Mouse (Mus musculus): ENCODE measurements at regions not wholly inside any gene's neighbourhood (a gene's known extent, or its start where the extent isn't known, plus 50 kb on each side); places are given as distances from the start of the nearest gene placed in this dataset.

- DNase-seq (ENCODE audit: low read depth, low spot score) = no peak
Measured at GRCm38 (mm10) chr7:129918240-129919200, 326.9 kb downstream of the Wdr11 start.

- DNase-seq (ENCODE audit: low read depth, low spot score) = no peak
Measured at GRCm38 (mm10) chr7:129922291-129922690, 330.6 kb downstream of the Wdr11 start.

- DNase-seq (ENCODE audit: low read depth, low spot score) = no peak
Measured at GRCm38 (mm10) chr7:129936731-129937130, 345.1 kb downstream of the Wdr11 start.

GRCm38 (mm10) chr7:129937715-129938114, 346.1 kb downstream of the Wdr11 start:
- DNase-seq (ENCODE audit: low read depth, low spot score) = no peak

GRCm38 (mm10) chr7:129938141-129938540, 346.5 kb downstream of the Wdr11 start:
- no peak for DNase-seq (ENCODE audit: low read depth, low spot score)

GRCm38 (mm10) chr7:129939266-129939665, 347.6 kb downstream of the Wdr11 start:
- no peak for DNase-seq (ENCODE audit: low read depth, low spot score)

GRCm38 (mm10) chr7:129941311-129942029, 349.8 kb downstream of the Wdr11 start:
- DNase-seq (ENCODE audit: low read depth, low spot score) = no peak

- peak; percentile 33 for DNase-seq (ENCODE audit: low read depth, low spot score)
Measured at GRCm38 (mm10) chr7:129948613-129949110, 357.0 kb downstream of the Wdr11 start.

- DNase-seq (ENCODE audit: low read depth, low spot score) = no peak
Measured at GRCm38 (mm10) chr7:129950456-129950855, 358.8 kb downstream of the Wdr11 start.

GRCm38 (mm10) chr7:129958379-129958778, 366.7 kb downstream of the Wdr11 start:
- DNase-seq (ENCODE audit: low read depth, low spot score) = no peak

- no peak for DNase-seq (ENCODE audit: low read depth, low spot score)
Measured at GRCm38 (mm10) chr7:129962575-129962974, 370.9 kb downstream of the Wdr11 start.

- DNase-seq (ENCODE audit: low read depth, low spot score) = no peak
Measured at GRCm38 (mm10) chr7:129964192-129964591, 372.5 kb downstream of the Wdr11 start.

GRCm38 (mm10) chr7:129965281-129966051, 373.8 kb downstream of the Wdr11 start:
- DNase-seq (ENCODE audit: low read depth, low spot score) = no peak

- no peak for DNase-seq (ENCODE audit: low read depth, low spot score)
Measured at GRCm38 (mm10) chr7:129966771-129967170, 375.1 kb downstream of the Wdr11 start.

GRCm38 (mm10) chr7:129970201-129970600, 378.5 kb downstream of the Wdr11 start:
- no peak for DNase-seq (ENCODE audit: low read depth, low spot score)

GRCm38 (mm10) chr7:129974206-129974605, 382.5 kb downstream of the Wdr11 start:
- DNase-seq (ENCODE audit: low read depth, low spot score) = no peak

- no peak for DNase-seq (ENCODE audit: low read depth, low spot score)
Measured at GRCm38 (mm10) chr7:129974837-129975236, 383.2 kb downstream of the Wdr11 start.

GRCm38 (mm10) chr7:129975781-129976514, 384.3 kb downstream of the Wdr11 start:
- DNase-seq (ENCODE audit: low read depth, low spot score) = no peak

- no peak for DNase-seq (ENCODE audit: low read depth, low spot score)
Measured at GRCm38 (mm10) chr7:129978576-129978975, 386.9 kb downstream of the Wdr11 start.

GRCm38 (mm10) chr7:129979337-129979736, 387.7 kb downstream of the Wdr11 start:
- no peak for DNase-seq (ENCODE audit: low read depth, low spot score)

GRCm38 (mm10) chr7:129980501-129980900, 388.8 kb downstream of the Wdr11 start:
- DNase-seq (ENCODE audit: low read depth, low spot score) = no peak

All from WW6 (cell line).